Mouse (Mus musculus) retina, postnatal 7 days (tissue): ENCODE measurements around the gene Tnrc18.

ENCODE experiments used
- DNase-seq: peaks from one replicate; pipeline ENCODE4 v3.0.0-alpha.2; 2012; ENCODE audit warnings: low read depth, low spot score

Tnrc18 gene

DNA sequence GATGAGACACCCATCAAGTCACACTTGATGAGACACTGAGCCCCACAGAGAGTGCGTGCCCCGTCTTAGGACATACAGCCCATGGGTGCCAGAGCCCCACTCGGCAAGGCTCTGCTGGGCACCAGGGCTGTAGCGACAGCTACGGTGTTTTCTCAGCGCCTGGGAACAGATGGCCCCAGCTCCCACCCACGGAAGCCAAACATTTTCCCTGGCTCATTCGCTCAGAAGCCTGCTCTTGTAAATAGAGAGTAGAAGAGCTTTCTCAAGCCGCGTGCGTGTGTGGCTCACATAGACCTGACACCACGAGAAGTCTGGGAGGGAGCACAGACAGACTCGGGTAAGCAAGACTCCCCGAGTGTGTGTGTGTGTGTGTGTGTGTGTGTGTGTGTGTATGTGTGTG, 125.2 kb downstream of the Tnrc18 start, which contains the start of gene Slc29a4:
Gene Slc29a4, plus strand, starts transcription at position 265 of the 400 bp plus-strand sequence.
- DNase-seq, result no peak

DNA sequence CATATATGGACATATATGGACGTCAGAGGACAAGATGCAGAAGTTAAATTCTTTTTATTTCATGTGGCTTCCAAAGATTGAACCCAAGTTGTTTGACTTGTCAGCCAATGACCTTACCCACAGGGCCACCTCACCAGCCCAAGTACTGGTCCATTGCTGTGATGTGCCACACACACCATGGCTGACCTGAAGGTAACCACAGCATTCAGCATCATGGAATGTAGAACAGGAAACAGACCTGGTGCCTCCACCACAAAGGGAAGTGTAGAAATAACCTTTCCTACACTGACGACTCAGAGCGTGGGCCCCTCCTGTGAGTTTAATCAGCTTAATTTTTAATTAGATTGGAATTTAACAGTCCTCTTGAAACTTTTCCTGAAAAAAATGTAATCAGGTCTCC, 127.1 kb downstream of the Tnrc18 start:
- DNase-seq, result no peak

DNA sequence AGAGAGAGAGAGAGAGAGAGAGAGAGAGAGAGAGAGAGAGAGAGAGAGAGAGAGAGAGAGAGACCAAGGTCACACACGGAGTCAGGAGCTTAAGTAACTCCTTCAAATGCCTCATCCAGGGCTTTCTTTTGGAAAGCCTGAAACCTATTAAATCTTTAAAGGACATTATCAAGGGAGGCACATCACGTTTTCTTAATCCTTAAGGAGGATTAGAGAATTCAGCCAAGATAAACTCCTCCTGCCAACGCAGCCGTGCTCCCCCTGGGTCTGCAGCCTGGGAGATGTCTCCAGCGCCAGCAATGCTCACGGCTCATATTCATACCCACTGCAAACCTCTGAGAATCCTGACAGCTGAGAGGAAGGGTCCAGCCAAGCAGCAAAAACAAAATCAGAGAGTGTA, 128.6 kb downstream of the Tnrc18 start:
- DNase-seq, result peak; percentile 39

DNA sequence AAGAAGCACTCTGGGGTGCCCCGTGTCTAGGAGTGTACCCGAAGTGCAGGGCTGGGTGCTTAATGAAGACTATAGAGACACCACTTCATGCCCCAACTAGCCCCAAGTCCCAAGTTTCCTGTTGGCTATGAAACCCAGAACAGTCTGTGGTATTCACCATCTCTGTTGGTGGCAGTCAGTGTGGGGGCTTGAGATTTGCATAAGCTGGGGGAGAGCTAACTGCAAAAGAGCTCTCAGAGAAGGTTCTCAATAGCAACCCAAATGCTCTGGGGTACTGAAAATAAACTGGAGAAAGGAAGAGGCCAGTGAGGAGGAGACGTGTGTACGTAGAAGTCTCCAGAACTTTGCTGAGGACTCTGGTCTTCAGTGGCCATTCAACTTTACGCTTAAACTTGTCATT, 134.9 kb downstream of the Tnrc18 start:
- DNase-seq, result no peak

DNA sequence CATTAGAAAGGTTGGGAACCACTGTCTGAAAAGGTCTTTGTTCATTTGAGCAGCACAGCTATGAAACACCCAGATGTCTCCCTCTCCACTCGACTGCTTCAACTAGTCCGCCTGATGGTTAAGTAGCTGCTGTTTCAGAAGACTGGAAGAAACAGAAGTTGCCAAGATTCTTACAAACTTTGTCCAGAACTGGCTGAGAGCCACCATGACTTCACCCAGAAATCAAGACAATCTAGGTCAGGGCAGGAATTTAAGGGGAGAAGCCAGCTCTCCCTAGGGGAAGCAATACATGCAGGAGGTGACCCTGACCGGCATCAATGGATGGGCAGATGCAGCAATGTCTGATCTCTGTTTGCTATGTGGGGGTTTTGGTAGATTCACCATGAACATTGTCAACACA, 135.6 kb downstream of the Tnrc18 start:
- DNase-seq, result no peak

DNA sequence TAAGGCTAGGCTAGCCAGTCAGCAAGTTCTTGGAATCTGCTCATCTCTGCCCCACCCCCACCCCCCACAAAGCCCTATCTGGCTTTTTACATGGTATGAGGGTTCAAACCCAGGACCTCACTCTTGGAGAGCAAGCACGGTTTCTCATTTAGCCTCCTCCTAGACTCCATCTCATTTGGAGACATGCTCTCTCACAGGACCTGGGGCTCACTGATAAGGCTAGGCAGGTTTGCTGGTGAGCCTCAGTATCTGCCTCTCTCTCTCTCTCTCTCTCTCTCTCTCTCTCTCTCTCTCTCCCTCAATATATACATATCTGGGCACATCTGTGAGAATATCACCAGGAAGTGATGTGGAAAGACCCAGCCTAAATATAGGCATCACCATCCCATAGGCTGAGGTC, 138.4 kb downstream of the Tnrc18 start:
- no peak for DNase-seq

DNA sequence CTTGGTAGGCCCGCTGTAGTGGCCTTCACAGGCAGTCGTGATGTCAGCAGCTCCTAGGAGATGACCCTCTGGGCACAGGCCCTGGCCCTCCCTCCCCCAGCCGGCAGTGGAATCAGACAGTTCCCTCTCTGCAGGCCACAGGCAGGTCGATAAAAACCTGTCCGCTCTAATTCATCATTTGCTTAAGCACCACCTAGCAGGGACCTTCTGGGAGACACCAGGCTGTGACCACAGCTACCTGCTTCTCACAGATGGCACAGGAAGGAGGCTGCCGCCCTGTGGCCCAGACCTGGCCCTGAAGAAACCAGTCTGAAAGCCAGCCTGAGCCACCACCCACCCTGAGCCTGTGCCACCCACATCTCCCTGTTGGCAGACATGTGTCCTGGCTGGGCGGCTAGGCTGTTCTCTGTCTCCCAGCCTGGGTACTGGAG, 139.3 kb downstream of the Tnrc18 start:
- no peak for DNase-seq
